Mouse (Mus musculus) neutrophil, adult 5-6 weeks (primary cell): Measurements from ENCODE around the gene Matk. TPM values are rescaled to one million over a fixed set of nuclear protein-coding genes. Genes with fewer than 3 reads are reported as not detected.

Experiments used
- ATAC-seq: fragments of 151-379, 151-347 bp; 2 replicates; pipeline ENCODE4 v1.8.0; 2017; ENCODE audit warnings: mild to moderate bottlenecking, moderate TSS enrichment; ENCODE audit not compliant: insufficient number of reproducible peaks, poor library complexity, low FRiP score, severe bottlenecking; ENCODE audit errors: extremely low read depth
- total RNA-seq: library from RNA; stranded (forward); fragments of 200-1000 nt; gene quantifications from 2 replicates; pipeline ENCODE4 v1.2.3, GENCODE M21; 2017

Gene Matk
- total RNA-seq, 1 experiment from 2014 or later = 12.3 TPM

DNA sequence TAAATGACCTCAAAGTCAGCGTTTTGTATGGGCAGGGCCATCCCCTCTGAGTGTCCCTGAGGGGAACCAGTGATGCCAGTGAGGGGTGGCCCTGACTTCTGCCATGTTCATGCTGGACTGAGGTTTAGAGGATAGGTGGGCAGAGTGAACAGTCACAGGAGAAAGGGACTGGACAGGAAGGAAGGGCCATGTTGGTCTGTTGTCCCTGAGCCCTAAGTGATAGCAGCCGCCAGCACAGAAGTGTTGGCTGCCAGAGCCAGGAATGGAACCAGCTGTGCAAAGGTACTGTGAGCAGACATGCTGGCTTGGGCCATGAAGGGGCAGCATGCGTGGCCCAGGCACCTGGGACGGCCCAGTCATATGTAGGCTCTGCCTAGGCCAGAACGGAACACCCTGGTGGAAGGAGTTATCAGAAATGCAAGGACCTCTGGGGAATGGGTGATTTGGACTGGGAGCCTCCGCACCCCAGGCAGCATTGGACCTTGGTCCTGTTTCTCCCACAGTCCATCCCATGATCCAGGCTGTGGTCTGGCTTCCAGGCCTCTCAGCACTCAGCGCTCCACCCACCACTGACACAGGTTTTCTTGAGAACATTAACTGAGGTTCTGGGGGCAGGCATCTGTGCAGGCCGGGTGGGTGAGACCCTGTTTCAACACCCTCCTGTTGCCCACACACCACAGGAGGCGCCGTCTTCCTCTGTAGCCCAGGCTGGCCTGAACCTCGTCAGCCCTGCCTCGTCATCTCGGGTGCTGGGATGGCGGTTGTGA lies 47.0 kb downstream of the Matk start:
- ATAC-seq = no peak

DNA sequence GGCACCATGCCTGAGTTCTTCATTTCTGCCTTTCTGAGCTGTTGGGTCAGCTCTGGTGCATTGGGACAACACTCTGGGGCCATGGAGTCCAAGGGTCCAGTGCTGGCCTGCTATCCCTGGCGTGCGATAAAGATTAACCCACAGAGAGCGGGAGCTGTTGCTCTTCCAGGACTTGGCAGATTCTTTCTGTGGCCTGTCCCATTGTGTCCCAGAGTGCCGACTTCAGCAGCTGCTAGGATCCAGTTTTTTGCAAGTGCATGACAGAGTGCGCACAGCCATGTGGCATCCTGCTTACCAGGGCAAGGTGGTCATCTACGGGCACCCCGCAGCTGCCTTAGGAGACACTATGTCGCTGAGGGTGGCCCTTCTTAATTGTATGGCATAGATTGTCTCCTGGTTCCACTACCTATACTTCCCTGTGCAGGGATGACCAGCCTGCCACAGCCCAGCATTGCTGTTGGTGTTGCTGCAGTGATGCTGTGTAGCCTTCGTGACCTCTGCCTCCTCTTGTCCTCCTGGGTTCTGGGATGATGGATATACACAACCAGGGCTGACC lies 47.7 kb downstream of the Matk start:
- no peak for ATAC-seq

DNA sequence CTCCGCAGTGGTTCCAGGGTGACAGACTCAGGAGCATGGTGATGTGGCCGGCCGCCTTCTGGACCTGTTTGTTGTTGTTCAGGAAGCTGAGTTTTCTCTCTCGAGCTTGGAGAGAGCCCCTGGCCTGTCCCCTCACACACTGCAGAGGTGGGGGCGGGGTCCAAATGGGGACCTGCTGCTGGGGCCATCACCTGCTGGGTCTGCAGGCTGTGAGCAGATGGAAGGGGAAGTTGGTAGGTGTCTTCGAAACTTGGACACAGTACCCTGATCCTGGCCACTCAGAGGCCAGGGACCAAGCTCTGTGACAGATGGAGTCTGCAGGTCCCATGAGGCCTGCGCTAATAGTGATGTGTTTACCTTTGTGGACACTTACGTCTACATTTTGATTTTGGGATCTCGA lies 48.6 kb downstream of the Matk start:
- no peak for ATAC-seq

DNA sequence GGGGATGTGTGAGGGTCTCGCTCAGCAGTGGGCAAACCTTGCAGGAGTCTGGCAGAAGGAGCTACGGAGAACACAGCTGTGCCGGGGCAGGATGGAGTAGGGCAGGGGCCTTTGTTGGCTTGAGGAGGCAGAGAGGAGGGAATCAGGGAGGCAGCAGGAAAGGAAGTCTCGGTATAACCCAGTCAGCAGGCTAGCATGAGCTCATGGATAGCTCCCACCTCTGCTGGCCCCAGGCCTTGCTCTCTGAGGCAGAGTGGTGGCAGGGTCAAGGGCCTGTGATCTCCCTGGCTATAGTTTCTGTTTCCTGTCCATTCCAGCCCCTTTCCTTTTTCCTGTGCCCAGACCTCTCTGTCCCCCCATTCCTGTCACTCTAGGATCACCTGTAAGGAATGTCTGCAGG lies 49.6 kb downstream of the Matk start:
- no peak for ATAC-seq

DNA sequence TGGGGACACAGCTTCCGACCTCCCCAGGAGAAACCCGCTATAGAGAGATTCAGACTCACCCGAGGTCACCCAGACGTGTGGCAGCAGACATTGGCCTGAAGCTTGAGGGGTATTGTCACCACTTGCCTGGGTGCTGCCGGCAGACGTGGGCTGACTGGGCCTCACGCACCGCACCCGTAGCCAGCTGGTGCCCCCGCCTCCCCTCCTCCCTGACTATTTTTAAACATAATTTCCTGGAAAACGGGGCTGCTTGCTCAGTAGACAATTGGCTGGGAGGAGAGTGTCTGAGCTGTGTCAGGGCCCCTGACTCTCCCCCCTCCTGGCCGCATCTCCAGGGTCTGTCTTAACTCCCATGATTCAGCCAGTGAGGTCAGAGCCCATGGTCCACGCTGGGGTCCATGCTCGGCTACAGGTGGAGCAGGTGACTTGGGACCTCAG lies 50.1 kb downstream of the Matk start:
- no peak for ATAC-seq

DNA sequence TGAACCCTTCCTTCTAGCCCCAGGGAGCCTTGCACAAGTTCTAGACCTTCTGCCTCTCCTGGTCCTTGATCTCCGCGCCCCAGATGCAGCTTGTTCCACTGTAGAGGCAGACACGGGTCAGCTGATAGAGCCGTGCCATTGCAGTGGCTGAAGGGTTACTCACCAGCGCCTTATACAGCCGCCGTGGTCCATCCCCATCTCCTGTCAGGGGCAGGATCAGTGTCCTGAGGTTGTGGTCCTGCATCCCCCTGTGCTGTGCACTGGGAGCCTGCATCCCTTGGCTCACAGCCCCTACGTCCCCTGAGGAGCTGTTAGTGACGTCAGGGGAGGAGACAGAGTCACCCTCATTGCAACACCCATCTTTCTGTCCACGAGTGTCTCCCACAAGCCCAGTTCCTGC lies 50.5 kb downstream of the Matk start:
- no peak for ATAC-seq

DNA sequence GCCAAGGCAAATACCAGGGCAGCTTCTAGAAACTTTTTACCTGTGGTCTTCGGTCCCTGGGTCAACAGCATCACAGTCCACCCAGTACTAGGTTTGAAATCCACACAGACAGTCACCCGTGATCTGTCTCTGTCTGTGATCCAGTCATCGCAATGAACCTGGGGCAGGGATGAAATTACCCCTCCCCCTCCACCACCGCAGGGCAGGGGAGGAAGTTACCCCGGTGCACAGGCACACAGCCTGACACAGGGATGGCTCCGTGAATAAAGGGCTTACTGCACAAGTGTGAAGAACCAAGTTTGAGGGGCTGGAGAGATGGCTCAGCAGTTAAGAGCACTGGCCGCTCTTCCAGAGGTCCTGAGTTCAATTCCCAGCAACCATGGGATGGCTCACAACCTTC lies 51.0 kb downstream of the Matk start:
- no peak; the same call in 1 of the 2 replicates for ATAC-seq

DNA sequence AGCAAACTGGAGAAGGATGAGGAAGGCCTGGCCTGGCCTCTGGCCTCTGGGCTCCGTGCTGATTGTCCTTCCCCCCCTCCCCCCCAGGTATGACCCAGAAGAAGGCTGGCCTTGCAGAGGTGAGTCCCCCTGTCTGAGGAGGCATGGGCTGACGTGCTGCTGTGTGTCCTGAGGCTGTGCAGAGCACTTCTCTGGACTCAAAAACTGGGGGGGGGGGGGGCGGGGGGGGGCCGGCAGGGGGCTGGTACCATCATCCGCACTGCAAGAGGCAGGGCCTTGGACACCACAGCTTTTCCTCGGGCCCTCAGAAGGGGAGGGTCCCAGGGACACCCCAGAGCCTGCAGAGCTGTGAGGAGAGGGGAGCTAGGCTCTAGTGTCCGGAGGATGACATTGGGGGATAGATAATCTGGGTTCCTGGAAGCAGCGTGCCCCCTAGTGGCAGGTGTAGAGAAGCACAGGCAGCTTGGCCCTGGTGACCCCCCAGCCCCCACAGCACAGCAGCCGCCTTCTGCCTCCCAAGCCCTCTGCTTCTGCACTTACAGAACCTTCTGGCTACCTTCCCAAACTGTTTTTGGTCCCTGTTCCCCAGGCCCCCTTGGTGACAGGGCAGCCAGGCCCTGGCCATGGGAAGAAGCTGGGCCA lies 52.0 kb downstream of the Matk start:
- ATAC-seq = peak; percentile 67

DNA sequence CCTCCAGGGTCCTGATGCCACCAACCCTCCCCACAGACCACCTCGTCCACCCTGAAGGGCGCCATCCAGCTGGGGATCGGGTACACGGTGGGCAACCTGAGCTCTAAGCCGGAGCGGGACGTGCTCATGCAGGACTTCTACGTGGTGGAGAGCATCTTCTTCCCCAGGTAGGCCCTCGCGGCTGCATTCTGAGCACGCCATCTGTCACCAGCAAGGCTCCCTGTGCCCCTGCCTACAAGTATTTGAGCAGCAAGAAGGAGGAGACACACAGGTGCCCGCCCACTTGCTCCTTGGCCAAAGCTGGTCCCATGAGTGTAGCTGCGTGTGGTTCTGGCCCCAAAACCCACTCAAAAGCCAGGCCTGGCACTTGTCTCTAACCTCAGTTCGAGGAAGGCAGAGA lies 52.9 kb downstream of the Matk start:
- no peak for ATAC-seq

DNA sequence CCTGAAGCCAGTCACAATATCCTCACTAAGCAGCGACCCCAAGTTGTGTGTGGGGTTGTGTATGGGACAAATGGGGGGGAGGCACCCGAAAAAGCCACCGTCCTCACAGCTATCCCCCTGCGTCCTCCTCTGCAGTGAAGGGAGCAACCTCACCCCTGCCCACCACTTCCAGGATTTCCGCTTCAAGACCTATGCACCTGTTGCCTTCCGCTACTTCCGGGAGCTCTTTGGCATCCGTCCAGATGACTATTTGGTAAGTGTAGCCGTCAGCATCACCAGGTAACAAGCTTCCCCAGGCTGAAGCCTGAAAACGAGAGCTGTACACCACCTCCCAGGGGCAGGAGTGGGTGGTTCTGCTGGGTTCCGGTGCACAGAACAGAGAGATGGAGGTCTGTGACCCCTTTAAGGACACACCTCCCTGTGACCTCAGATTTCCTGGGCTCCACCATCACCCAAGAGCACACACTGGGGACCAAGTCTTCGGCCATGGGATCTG lies 53.5 kb downstream of the Matk start:
- no peak for ATAC-seq

DNA sequence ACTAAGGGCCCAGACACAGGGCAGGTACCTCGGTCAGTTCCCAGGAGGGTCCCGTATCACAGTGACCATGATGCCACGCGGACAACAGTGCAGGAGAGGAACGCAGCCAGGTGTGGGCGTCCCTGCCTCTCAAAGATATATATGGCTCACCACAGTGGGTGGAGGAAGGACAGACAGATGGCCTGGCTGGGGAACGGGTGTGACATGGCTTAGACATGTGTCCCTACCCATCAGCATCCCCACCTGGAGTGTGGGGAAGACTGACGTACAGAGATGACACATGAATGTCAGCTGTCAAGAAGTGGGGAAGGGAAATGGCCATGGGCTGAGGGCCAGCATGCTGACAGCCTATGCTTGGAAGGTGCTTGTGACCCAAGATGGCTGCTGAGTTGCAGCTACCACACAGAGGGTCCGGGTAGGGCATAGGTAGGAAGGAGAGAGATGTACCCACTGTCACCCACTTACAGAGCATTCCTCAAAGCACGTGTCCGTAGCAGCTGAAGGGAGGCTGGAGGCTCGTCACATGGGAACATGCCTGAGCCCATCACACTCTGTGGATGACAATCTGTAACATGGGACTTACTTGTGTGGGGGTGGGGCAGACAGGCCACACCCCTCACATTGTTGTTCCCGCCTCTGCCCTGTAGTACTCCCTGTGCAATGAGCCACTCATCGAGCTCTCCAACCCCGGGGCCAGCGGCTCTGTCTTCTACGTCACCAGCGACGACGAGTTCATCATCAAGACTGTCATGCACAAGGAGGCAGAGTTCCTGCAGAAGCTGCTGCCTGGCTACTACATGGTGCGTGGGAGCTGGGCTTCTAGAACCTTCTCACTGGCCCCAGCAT lies 54.3 kb downstream of the Matk start:
- no peak for ATAC-seq

DNA sequence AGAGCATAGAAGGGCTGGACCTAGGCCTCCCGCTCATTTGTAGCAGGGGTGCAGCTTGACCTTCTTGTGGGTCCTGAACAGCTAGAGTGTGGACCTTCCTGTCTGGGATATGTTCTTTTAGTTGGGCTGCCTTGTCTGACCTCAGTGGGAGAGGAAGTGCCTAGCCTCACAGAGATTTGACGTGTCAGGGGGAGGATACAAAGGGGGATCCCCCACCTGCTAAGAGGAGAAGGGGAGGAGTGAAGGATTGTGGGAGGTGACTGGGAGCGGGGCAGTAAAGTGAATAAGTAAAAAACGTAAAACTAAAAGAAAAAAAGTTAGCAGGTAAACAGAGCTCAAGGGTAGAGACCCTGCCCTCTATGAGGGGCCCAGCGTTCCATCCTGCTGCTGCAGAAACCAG lies 56.8 kb downstream of the Matk start:
- no peak for ATAC-seq

Other genes starting within 250 kb of the Matk start
- gene Gng7, start 238.0 kb upstream of the Matk start, total RNA-seq = not detected in 2 replicates
- not detected in 2 replicates for gene Diras1, start 227.3 kb upstream of the Matk start, total RNA-seq
- gene Slc39a3, start 215.5 kb upstream of the Matk start, total RNA-seq = 8.6 and 19.5 TPM in 2 replicates
- gene Sgta, start 192.8 kb upstream of the Matk start, total RNA-seq = 59.2 and 64.5 TPM in 2 replicates
- gene Thop1, start 182.9 kb upstream of the Matk start, total RNA-seq = 1.5 and 4.5 TPM in 2 replicates
- 0.23 TPM in 1 of 2 replicates, not detected in the other for gene Creb3l3, start 154.1 kb upstream of the Matk start, total RNA-seq
- gene Map2k2, start 147.0 kb upstream of the Matk start, total RNA-seq = 91.5 and 96.6 TPM in 2 replicates
- gene Zbtb7a, start 117.7 kb upstream of the Matk start, total RNA-seq = 28.7 and 31.1 TPM in 2 replicates
- 34.5 and 40.5 TPM in 2 replicates for gene Pias4, start 85.0 kb upstream of the Matk start, total RNA-seq
- 1,126 and 1,171 TPM in 2 replicates for gene Eef2, start 76.3 kb upstream of the Matk start, total RNA-seq
- gene Dapk3, start 69.9 kb upstream of the Matk start, total RNA-seq = 47.3 and 52.0 TPM in 2 replicates
- gene 4930442H23Rik, start 69.1 kb upstream of the Matk start, total RNA-seq = not detected in 2 replicates
- not detected in 2 replicates for gene Nmrk2, start 50.9 kb upstream of the Matk start, total RNA-seq
- not detected in 2 replicates for gene Atcay, start 22.1 kb upstream of the Matk start, total RNA-seq
- gene Zfr2, start 19.8 kb upstream of the Matk start, total RNA-seq = 1.5 and 1.6 TPM in 2 replicates
- 52.4 and 76.6 TPM in 2 replicates for gene Mrpl54, start 14.0 kb downstream of the Matk start, total RNA-seq
- gene Apba3, start 14.0 kb downstream of the Matk start, total RNA-seq = 16.6 and 24.0 TPM in 2 replicates
- gene Tjp3, start 38.6 kb downstream of the Matk start, total RNA-seq = 7.2 and 13.1 TPM in 2 replicates
- 98.0 and 112 TPM in 2 replicates for gene Pip5k1c, start 40.0 kb downstream of the Matk start, total RNA-seq
- gene Cactin, start 68.2 kb downstream of the Matk start, total RNA-seq = 30.1 and 38.4 TPM in 2 replicates
- gene Tbxa2r, start 75.8 kb downstream of the Matk start, total RNA-seq = 4.1 and 5.6 TPM in 2 replicates
- gene Gipc3, start 90.3 kb downstream of the Matk start, total RNA-seq = 0.25 TPM in 1 of 2 replicates, not detected in the other
- 30.3 and 36.5 TPM in 2 replicates for gene Hmg20b, start 97.5 kb downstream of the Matk start, total RNA-seq
- gene Mfsd12, start 104.6 kb downstream of the Matk start, total RNA-seq = 2.6 and 2.8 TPM in 2 replicates
- 4.2 and 5.5 TPM in 2 replicates for gene 4930404N11Rik, start 112.9 kb downstream of the Matk start, total RNA-seq
- gene Fzr1, start 125.6 kb downstream of the Matk start, total RNA-seq = 16.5 and 16.8 TPM in 2 replicates
- 11.2 and 16.9 TPM in 2 replicates for gene Dohh, start 131.5 kb downstream of the Matk start, total RNA-seq
- 3.1 and 5.6 TPM in 2 replicates for gene Gm48551, start 131.5 kb downstream of the Matk start, total RNA-seq
- 2.2 TPM in 1 of 2 replicates, not detected in the other for gene Gm48552, start 136.1 kb downstream of the Matk start, total RNA-seq
- 2.5 and 2.6 TPM in 2 replicates for gene Smim24, start 140.1 kb downstream of the Matk start, total RNA-seq
- gene Nfic, start 202.7 kb downstream of the Matk start, total RNA-seq = 8.3 and 12.2 TPM in 2 replicates
- not detected in 2 replicates for gene Celf5, start 229.8 kb downstream of the Matk start, total RNA-seq
- gene Ncln, start 243.5 kb downstream of the Matk start, total RNA-seq = 148 and 149 TPM in 2 replicates
- 61.1 and 63.1 TPM in 2 replicates for gene S1pr4, start 247.2 kb downstream of the Matk start, total RNA-seq